Comparison of ENCODE assay signal across 30 mouse cellular contexts in the genomic region with DNA sequence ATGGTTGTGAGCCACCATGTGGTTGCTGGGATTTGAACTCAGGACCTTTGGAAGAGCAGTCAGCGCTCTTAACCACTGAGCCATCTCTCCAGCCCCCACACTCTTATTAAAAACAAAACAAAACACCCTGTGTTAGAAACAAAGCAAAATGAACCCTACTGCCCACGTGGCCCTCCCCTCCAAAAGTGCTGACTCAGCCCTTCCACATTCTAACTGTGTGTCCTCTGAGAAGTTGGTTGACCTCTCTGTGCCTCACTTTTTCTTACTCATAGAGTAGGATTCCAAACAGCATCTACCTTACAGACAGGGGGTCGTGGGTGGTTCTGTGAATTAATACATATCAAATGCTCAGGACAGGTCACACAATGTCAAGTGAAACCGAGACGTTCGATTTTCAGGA. TPM values are rescaled to one million over a fixed set of nuclear protein-coding genes. Genes with fewer than 3 reads are reported as not detected.
DNase-seq lines count a peak whose midpoint lies in the region; ATAC-seq and TF ChIP-seq lines count a peak whose summit lies in the region.
"Had no signal": no experiment of that assay in that cellular context is flagged by ENCODE, and none has a peak within 500 bp of the region (broad histone marks: within the 10 kb centered on the region; RNA-seq: fewer than 3 reads in every experiment).

No protein-coding gene starts in this region.

- H3K4me2 ChIP-seq in liver, embryonic 13.5 days, result no peak overlapping the region
- no peak overlapping the region; the same call in 1 of the 2 replicates for H3K4me2 ChIP-seq in liver, embryonic 11.5 days
- no peak overlapping the region for H3K4me2 ChIP-seq in CH12.LX (ENCODE audit: insufficient read depth, low read depth, poor library complexity, severe bottlenecking)
- H3K4me2 ChIP-seq: embryonic facial prominence, embryonic 13.5 days; embryonic facial prominence, embryonic 15.5 days; forebrain, embryonic 12.5 days had no signal

- H3K4me1 ChIP-seq in heart, embryonic 10.5 days, result peaks cover 72% of the 10 kb centered on the region
- peaks cover 94% of the 10 kb centered on the region for H3K4me1 ChIP-seq in liver, embryonic 13.5 days (replicated peaks)
- peaks cover 56% of the 10 kb centered on the region for H3K4me1 ChIP-seq in liver, embryonic 11.5 days (replicated peaks; ENCODE audit: control insufficient read depth, insufficient read depth, low read length)
- H3K4me1 ChIP-seq in CH12.LX (ENCODE audit: control insufficient read depth in 1 of 2, insufficient read depth in 2 of 2) (peaks cover 0 to 4% of the 10 kb centered on the region in 2 experiments; a peak in 2 of 4 replicates), MEL (ENCODE audit: control insufficient read depth in 1 of 2, insufficient read depth in 2 of 2, low read length in 2 of 2) (peaks cover 0 to 5% of the 10 kb centered on the region in 2 experiments; a peak in 1 of 4 replicates)
- H3K4me1 ChIP-seq in lung, adult 2 months (ENCODE audit: control insufficient read depth, insufficient read depth, low read length), result peaks cover 13% of the 10 kb centered on the region

- WGBS in heart, embryonic 10.5 days, result 83% methylated on average over 6 of the region's 6 CpGs
- 70% methylated on average over 6 of the region's 6 CpGs for WGBS in liver, embryonic 13.5 days (ENCODE audit: insufficient replicate concordance)
- 79% methylated on average over 6 of the region's 6 CpGs for WGBS in liver, embryonic 11.5 days
- WGBS in lung, adult 2 months, result 86% methylated on average over 6 of the region's 6 CpGs

- DNase-seq in heart, embryonic 10.5 days (ENCODE audit: low spot score), result no peak
- DNase-seq in heart, postnatal 14 days, result no peak
- no peak for DNase-seq in liver, embryonic 13.5 days
- no peak for DNase-seq in liver, embryonic 11.5 days (ENCODE audit: low spot score)
- DNase-seq in CH12.LX (ENCODE audit: extremely low read depth) (no peak), MEL (ENCODE audit: low read depth, low spot score) (no peak)
- DNase-seq in lung, adult 2 months, result no peak
- no peak for DNase-seq in gastrocnemius, adult 18-20 months (ENCODE audit: low spot score)
- DNase-seq: adrenal gland, adult 2 months; adrenal gland, postnatal 10 days; adrenal gland, postnatal 25 days; B cell, adult 2 months; cerebellum, adult 11 months; cerebellum, adult 18-20 months; cerebellum, adult 8-10 months; cerebellum, adult 9-11 months; cerebellum, postnatal 14 days; cerebellum, postnatal 36 days; embryo, embryonic 11 days had no signal

- no peak for TF ChIP-seq EP300 in CH12.LX (IDR thresholded peaks at IDR 0.05; ENCODE audit: low read length)
- no peak for TF ChIP-seq EP300 in MEL (IDR thresholded peaks at IDR 0.05; ENCODE audit: low read depth in 1 of 2, low read length in 2 of 2)

- no peaks in the 10 kb centered on the region for H3K9me3 ChIP-seq in heart, embryonic 10.5 days
- H3K9me3 ChIP-seq in liver, embryonic 13.5 days (replicated peaks), result no peaks in the 10 kb centered on the region
- no peaks in the 10 kb centered on the region for H3K9me3 ChIP-seq in liver, embryonic 11.5 days (ENCODE audit: control insufficient read depth, low read length)
- H3K9me3 ChIP-seq in CH12.LX (replicated peaks; ENCODE audit: low read length), result no peaks in the 10 kb centered on the region
- no peaks in the 10 kb centered on the region for H3K9me3 ChIP-seq in MEL (replicated peaks; ENCODE audit: insufficient read depth, low read length)
- H3K9me3 ChIP-seq: embryonic facial prominence, embryonic 13.5 days; embryonic facial prominence, embryonic 15.5 days; forebrain, embryonic 10.5 days; forebrain, embryonic 12.5 days; G1E had no signal

- no peak for TF ChIP-seq POLR2A in CH12.LX (IDR thresholded peaks at IDR 0.05; ENCODE audit: low read depth, low read length)
- no peak for TF ChIP-seq POLR2A in MEL (IDR thresholded peaks at IDR 0.05; ENCODE audit: control insufficient read depth in 1 of 2, insufficient read depth in 1 of 2, low read depth in 1 of 2, low read length in 2 of 2, poor library complexity in 1 of 2)
- no peak for TF ChIP-seq POLR2A in lung, adult 2 months (IDR thresholded peaks at IDR 0.05; ENCODE audit: borderline replicate concordance, extremely low read depth, low read depth, low read length)

- in situ Hi-C loops in CH12.LX (cut with MboI; ENCODE audit: low pct_ligation_motif_present, low pct_unique_long_range_greater_than_20kb, low sequenced_read_pairs), result no loop called here

- H3K79me2 ChIP-seq in CH12.LX (replicated peaks; ENCODE audit: control insufficient read depth, extremely low read depth, insufficient read depth, poor library complexity, severe bottlenecking) (no peaks in the 10 kb centered on the region), MEL (ENCODE audit: control insufficient read depth, insufficient read depth, low read length, poor library complexity) (no peaks in the 10 kb centered on the region)

- H3K27ac ChIP-seq in heart, embryonic 10.5 days, result peak overlapping the region; percentile 72; the same call in 1 of the 2 replicates
- H3K27ac ChIP-seq in liver, embryonic 13.5 days, result peak overlapping the region; percentile 92; the same call in 1 of the 2 replicates
- H3K27ac ChIP-seq in liver, embryonic 11.5 days (ENCODE audit: low read depth, low read length), result no peak overlapping the region
- H3K27ac ChIP-seq in CH12.LX (ENCODE audit: insufficient read depth, low read depth), result no peak overlapping the region
- no peak overlapping the region for H3K27ac ChIP-seq in MEL (ENCODE audit: control insufficient read depth, low read depth, low read length)
- H3K27ac ChIP-seq: embryonic facial prominence, embryonic 13.5 days; embryonic facial prominence, embryonic 15.5 days; forebrain, embryonic 12.5 days had no signal

- TF ChIP-seq RAD21 in CH12.LX (IDR thresholded peaks at IDR 0.05; ENCODE audit: low read depth, low read length) (no peak), MEL (IDR thresholded peaks at IDR 0.05; ENCODE audit: low read depth, low read length) (no peak)

- no peak for ATAC-seq in liver, embryonic 13.5 days (ENCODE audit: low read depth)
- no peak for ATAC-seq in liver, embryonic 11.5 days (replicated peaks; ENCODE audit: low FRiP score)
- ATAC-seq: CD4-positive, CD25-positive, alpha-beta regulatory T cell, adult 4 months; forebrain, embryonic 14.5 days; forebrain, embryonic 16.5 days had no signal

- dilution Hi-C loops in CH12.LX (cut with MboI; ENCODE audit: extremely low pct_ligation_motif_present, extremely low pct_unique_long_range_greater_than_20kb, low sequenced_read_pairs), result no loop called here

- no peaks in the 10 kb centered on the region for H3K36me3 ChIP-seq in heart, embryonic 10.5 days
- H3K36me3 ChIP-seq in liver, embryonic 13.5 days, result no peaks in the 10 kb centered on the region
- H3K36me3 ChIP-seq in liver, embryonic 11.5 days (ENCODE audit: control insufficient read depth, insufficient read depth, low read length), result no peaks in the 10 kb centered on the region
- no peaks in the 10 kb centered on the region for H3K36me3 ChIP-seq in CH12.LX (replicated peaks in 1 of 2; ENCODE audit: control insufficient read depth in 1 of 2, insufficient read depth in 1 of 2, low read length in 1 of 2)
- no peaks in the 10 kb centered on the region; a peak in 1 of 4 replicates for H3K36me3 ChIP-seq in MEL (ENCODE audit: control insufficient read depth in 1 of 2, insufficient read depth in 2 of 2, low read length in 2 of 2)
- H3K36me3 ChIP-seq: embryonic facial prominence, embryonic 13.5 days; embryonic facial prominence, embryonic 15.5 days; forebrain, embryonic 10.5 days; forebrain, embryonic 12.5 days; G1E had no signal

- H3K4me3 ChIP-seq in heart, embryonic 10.5 days, result no peak overlapping the region
- no peak overlapping the region for H3K4me3 ChIP-seq in liver, embryonic 13.5 days (replicated peaks)
- no peak overlapping the region for H3K4me3 ChIP-seq in liver, embryonic 11.5 days (ENCODE audit: low read depth, low read length)
- H3K4me3 ChIP-seq in CH12.LX (replicated peaks in 1 of 3; ENCODE audit: low read depth in 2 of 3, low read length in 2 of 3, poor library complexity in 1 of 3), result no peak overlapping the region
- no peak overlapping the region for H3K4me3 ChIP-seq in MEL (ENCODE audit: control insufficient read depth in 1 of 2, insufficient read depth in 1 of 2, low read depth in 2 of 2, low read length in 2 of 2)
- no peak overlapping the region for H3K4me3 ChIP-seq in lung, adult 2 months (replicated peaks; ENCODE audit: extremely low read depth, low read depth, low read length)
- H3K4me3 ChIP-seq: embryonic facial prominence, embryonic 13.5 days; embryonic facial prominence, embryonic 15.5 days; erythroblast, embryonic 14.5 days; forebrain, embryonic 10.5 days; forebrain, embryonic 12.5 days had no signal

- TF ChIP-seq CTCF in CH12.LX (conservative IDR thresholded peaks at IDR 0.05 in 1 of 2, IDR thresholded peaks at IDR 0.05 in 1 of 2; ENCODE audit: low read depth in 2 of 2, low read length in 2 of 2), result no peak
- TF ChIP-seq CTCF in MEL (IDR thresholded peaks at IDR 0.05 in 2 of 3, conservative IDR thresholded peaks at IDR 0.05 in 1 of 3; ENCODE audit: control insufficient read depth in 1 of 3, insufficient read depth in 1 of 3, low read depth in 2 of 3, low read length in 3 of 3, poor library complexity in 1 of 3, severe bottlenecking in 1 of 3), result no peak
- no peak for TF ChIP-seq CTCF in lung, adult 2 months (IDR thresholded peaks at IDR 0.05; ENCODE audit: insufficient read depth, low read length)

- H3K27me3 ChIP-seq in heart, embryonic 10.5 days (ENCODE audit: insufficient read depth, poor library complexity, severe bottlenecking), result no peaks in the 10 kb centered on the region
- no peaks in the 10 kb centered on the region for H3K27me3 ChIP-seq in liver, embryonic 13.5 days
- H3K27me3 ChIP-seq in liver, embryonic 11.5 days (replicated peaks; ENCODE audit: control insufficient read depth, insufficient read depth, low read length), result no peaks in the 10 kb centered on the region
- no peaks in the 10 kb centered on the region for H3K27me3 ChIP-seq in CH12.LX (replicated peaks)
- peaks cover 0 to 5% of the 10 kb centered on the region in 2 experiments; a peak in 3 of 4 replicates for H3K27me3 ChIP-seq in MEL (ENCODE audit: control insufficient read depth in 1 of 2, insufficient read depth in 2 of 2, low read length in 2 of 2)
- H3K27me3 ChIP-seq: embryonic facial prominence, embryonic 13.5 days; embryonic facial prominence, embryonic 15.5 days had no signal

- intact Hi-C loops in heart, postnatal 14 days (cut with DNase I), result no loop called here

- H3K9ac ChIP-seq in liver, embryonic 13.5 days, result peak overlapping the region; percentile 40
- no peak overlapping the region for H3K9ac ChIP-seq in liver, embryonic 11.5 days (ENCODE audit: low read depth, low read length)
- H3K9ac ChIP-seq in CH12.LX (ENCODE audit: insufficient read depth, low read depth) (no peak overlapping the region), MEL (ENCODE audit: control insufficient read depth, low read depth, low read length, poor library complexity, severe bottlenecking) (no peak overlapping the region)
- H3K9ac ChIP-seq: embryonic facial prominence, embryonic 13.5 days; embryonic facial prominence, embryonic 15.5 days; forebrain, embryonic 12.5 days had no signal

RNA-seq across cellular contexts. Expression of gene Lctl, which starts 37.0 kb away (rescaled TPM):
- not detected in 2 replicates for polyA plus RNA-seq in heart, embryonic 10.5 days (2016; fragmentation: Nextera tagmentation; extraction: Ambion mirVana)
- total RNA-seq in heart, postnatal 14 days (2021), result under 1 TPM; 0.14 to 0.29 TPM
- not detected in 2 replicates for polyA plus RNA-seq in liver, embryonic 13.5 days (2015; fragmentation: Nextera tagmentation; extraction: Ambion mirVana)
- not detected in 2 replicates for polyA plus RNA-seq in liver, embryonic 11.5 days (2014; fragmentation: Nextera tagmentation; extraction: Ambion mirVana)
- total RNA-seq in CH12.LX (2012; rRNA removed) (0.38 and 0.55 TPM in 2 replicates), CH12.LX (2014; rRNA removed) (not detected in 2 replicates), MEL (2012; rRNA removed) (0.46 and 0.54 TPM in 2 replicates)
- polyA plus RNA-seq in CH12.LX (2012; ENCODE audit: insufficient read length, low read depth) (0.21 TPM in 1 of 2 replicates, not detected in the other), MEL (2012; ENCODE audit: insufficient read depth in 1 of 2, insufficient read length in 2 of 2, low read depth in 1 of 2, low replicate concordance in 2 of 2, missing spikeins in 1 of 2) (not detected)
- polyA plus RNA-seq in lung, adult 2 months (2012; rRNA removed), result 2.9 TPM in 2 replicates
- total RNA-seq in gastrocnemius, adult 18-20 months (2021), result under 1 TPM in 1 of 2 experiments, not detected in 1; 0.57 TPM
- total RNA-seq: G1E had no signal
- polyA plus RNA-seq: brain, embryonic 14.5 days; CD4-positive, CD25-positive, alpha-beta regulatory T cell, adult 4 months; embryonic facial prominence, embryonic 11.5 days; embryonic facial prominence, embryonic 13.5 days; erythroblast, embryonic 14.5 days; forebrain, embryonic 10.5 days; forebrain, embryonic 14.5 days; forebrain, embryonic 16.5 days; G1E had no signal

RNA-seq across cellular contexts. Expression of gene Smad6, which starts 58.1 kb away (rescaled TPM):
- polyA plus RNA-seq in heart, embryonic 10.5 days (2016; fragmentation: Nextera tagmentation; extraction: Ambion mirVana), result 29.4 and 47.2 TPM in 2 replicates
- total RNA-seq in heart, postnatal 14 days (2021), result 10 to 100 TPM; 13.6 to 15.5 TPM
- polyA plus RNA-seq in liver, embryonic 13.5 days (2015; fragmentation: Nextera tagmentation; extraction: Ambion mirVana), result 2.5 and 2.8 TPM in 2 replicates
- polyA plus RNA-seq in liver, embryonic 11.5 days (2014; fragmentation: Nextera tagmentation; extraction: Ambion mirVana), result 10.1 and 11.1 TPM in 2 replicates
- total RNA-seq in CH12.LX (2012; rRNA removed), result not detected in 2 replicates
- not detected in 2 replicates for total RNA-seq in CH12.LX (2014; rRNA removed)
- polyA plus RNA-seq in CH12.LX (2012; ENCODE audit: insufficient read length, low read depth), result 0.35 TPM in 1 of 2 replicates, not detected in the other
- 2.1 and 2.2 TPM in 2 replicates for total RNA-seq in MEL (2012; rRNA removed)
- 1 to 10 TPM in 1 of 2 experiments, not detected in 1; 3.9 TPM for polyA plus RNA-seq in MEL (2012; ENCODE audit: insufficient read depth in 1 of 2, insufficient read length in 2 of 2, low read depth in 1 of 2, low replicate concordance in 2 of 2, missing spikeins in 1 of 2)
- polyA plus RNA-seq in lung, adult 2 months (2012; rRNA removed), result 260 and 369 TPM in 2 replicates
- total RNA-seq in gastrocnemius, adult 18-20 months (2021), result 1 to 10 TPM; 5.1 TPM

Comparison
In these comparisons a context has a peak if more than half of its experiments do, and no peak if none do; other contexts are left out.
1. H3K27ac ChIP-seq: peak in heart, embryonic 10.5 days (single experiment) and liver, embryonic 13.5 days (single experiment); none in liver, embryonic 11.5 days (single experiment), CH12.LX (single experiment) and MEL (single experiment).